Mouse (Mus musculus) adrenal gland, adult 8-10 months (tissue): Measurements from ENCODE around the gene Haus5. TPM values are rescaled to one million over a fixed set of nuclear protein-coding genes. Genes with fewer than 3 reads are reported as not detected.
A peak's percentile ranks its signal among the peaks of the same experiment; 100 is the strongest.

Source experiments
- DNase-seq: peaks from one replicate; pipeline ENCODE4 v3.0.0; 2022
- total RNA-seq, 4 experiments: library from RNA; stranded (reverse); gene quantifications; 2 replicates each; pipeline ENCODE4 v1.2.4; 2022

The Haus5 gene
- total RNA-seq, 4 experiments from 2014 or later, result 7.7 to 17.6 (median 12.1) TPM

DNA sequence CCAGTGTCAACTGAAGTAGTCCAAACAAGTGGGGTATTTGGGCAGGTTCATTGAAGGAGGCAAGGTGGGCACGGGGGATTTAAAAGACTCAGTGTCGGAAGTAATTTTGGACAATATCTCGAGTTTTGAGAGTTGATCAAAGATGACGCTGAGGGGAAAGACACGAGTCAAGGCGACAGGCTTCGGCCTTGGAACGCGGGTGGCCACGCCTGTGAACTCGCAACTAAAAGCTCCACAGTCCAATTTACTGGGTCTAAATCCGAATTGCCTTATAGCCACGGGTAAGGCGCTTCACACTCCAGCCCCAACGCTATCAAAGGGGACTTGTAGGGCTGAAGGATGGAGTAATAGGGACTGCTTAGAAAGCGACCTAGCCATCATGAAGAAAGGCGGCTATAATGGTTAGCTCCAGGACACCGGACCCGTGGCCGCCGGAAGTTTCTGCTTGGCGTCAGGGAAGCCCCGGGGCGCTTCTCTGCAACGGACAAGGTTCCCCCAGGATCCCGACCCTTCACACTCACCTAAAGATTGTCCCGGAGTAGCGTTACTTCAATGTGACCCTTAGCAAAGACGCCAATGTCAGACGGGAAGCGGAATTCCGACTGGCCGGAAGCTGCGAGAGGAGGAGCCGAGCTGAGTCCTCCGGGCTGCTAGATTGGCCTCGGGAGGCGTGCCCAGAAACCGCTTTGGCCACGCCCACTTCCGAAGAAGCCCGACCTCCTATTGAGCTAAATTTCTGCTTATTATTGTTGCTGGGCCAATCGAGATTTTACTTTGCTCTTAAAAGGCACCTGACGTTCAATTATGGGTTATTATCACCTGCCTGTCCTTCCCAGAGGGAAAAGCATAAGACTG, 39.0 kb downstream of the Haus5 start, which contains the start of gene Cox6b1:
TSS of gene Cox6b1 (minus strand) at position 622 of the 855 bp plus-strand sequence.
- DNase-seq, result peak; percentile 83

DNA sequence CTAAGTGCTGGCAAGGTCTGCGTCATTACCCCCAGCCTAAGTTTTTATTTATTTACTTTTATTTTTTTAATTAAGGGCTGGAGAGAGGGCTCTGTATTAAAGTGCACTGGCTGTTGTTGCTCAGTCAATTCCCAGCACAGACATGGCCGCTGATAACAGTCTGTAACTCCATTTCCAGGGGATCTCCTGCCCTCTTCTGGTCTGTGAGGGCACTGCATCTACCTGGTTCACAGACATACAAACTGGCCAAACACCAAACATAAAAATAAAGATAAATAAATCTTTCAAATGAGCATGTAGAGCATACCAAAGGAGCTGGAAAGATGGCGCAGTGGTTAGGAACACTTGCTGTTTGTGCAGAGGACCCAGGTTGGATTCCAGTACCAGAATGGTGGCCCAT, 45.6 kb downstream of the Haus5 start:
- no peak for DNase-seq

DNA sequence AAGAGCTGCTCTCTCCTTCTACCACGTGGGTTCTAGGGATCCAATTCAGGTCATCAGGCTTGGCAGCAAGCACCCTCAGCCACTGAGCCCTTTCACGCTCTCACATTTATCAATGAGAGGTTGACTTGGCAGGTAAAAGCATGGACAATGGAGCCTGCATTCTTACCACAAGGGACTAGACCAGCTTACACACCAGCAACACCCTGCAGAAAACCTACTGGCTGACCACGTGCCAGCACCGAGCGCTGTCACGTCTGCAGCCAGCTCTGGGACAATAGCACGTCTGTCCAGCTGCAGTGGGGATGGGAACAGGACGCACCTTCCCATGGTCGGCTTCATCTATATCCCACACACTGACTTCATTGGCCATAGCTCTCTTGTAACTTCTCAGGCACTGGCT, 46.1 kb downstream of the Haus5 start:
- DNase-seq, result no peak

DNA sequence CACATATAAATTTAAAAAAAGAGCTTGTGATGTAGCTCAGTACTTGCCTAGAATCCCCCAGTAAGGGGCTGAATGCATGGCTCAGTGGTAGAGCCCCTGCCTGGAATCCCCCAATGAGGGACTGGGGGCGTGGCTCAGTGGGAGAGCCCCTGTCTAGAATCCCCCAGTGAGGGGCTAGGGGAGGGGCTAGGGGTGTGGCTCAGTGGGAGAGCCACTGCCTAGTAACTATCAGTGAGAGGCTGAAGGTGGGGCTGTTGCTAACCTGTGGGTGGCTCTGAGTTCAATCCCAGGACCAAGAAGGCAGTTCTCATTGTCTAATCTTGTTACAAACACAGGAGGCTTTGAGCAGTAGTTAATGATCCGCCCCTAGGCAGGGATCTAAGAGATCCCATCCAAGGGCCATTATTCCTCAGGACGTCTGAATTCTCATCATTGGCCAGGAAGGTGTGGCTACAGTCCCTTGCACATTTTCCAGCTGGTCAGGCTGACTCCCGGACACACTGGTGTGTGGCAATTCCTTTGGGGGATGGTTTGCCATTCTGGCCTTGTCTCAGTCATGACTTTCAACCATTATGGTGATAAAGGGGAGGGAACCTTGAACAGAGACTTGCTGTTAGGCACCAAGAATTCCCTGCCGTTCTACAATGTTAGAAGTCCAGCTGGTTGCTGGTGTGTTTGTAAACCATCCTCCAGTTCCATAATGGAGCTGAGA, 49.6 kb downstream of the Haus5 start:
- peak; percentile 68 for DNase-seq

DNA sequence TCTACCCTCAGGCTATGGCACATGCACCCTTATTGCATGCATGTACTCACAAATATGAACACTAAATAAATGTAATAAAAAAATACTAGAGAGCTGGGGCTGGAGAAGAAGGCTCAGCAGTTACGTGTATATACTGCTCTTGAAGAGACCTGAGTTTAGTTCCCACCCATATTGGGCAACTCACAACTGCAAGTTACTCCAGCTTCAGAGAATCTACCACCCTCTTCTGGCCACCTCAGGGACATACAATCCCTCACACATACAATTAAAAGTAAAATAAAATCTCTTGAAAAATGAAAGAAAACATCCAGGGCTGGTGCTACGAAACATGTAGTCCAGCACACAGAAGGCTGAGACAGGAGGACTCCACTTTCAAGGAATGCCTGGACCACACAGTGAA, 50.3 kb downstream of the Haus5 start:
- DNase-seq, result no peak

DNA sequence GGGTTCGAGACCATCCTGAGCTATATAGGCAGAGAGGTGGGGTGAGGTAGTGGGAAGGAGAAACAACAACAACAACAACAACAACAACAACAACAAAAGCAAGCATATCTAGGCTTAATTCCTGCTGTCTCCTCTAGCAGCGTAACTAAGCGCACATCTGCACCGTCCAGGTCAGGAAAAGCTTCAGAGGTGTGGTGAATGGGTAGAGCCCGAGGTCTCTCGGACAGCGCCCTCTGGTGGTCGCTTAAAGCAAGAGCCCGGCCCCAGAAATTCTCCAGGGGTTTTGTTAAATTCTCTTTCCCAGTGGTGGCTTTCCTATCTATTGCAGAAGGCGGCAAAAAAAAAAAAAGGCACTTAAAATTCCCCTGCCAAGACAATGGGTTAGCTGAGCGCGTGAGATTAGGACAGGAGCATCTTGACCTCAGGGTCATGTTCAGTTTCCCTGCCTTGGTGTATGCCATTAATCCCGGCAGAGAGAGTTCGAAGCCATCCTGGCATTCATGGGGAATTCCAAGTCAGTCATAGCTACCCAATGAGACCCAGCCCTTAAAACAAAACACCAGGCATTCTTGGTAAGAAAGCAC, 51.2 kb downstream of the Haus5 start:
- DNase-seq, result no peak

DNA sequence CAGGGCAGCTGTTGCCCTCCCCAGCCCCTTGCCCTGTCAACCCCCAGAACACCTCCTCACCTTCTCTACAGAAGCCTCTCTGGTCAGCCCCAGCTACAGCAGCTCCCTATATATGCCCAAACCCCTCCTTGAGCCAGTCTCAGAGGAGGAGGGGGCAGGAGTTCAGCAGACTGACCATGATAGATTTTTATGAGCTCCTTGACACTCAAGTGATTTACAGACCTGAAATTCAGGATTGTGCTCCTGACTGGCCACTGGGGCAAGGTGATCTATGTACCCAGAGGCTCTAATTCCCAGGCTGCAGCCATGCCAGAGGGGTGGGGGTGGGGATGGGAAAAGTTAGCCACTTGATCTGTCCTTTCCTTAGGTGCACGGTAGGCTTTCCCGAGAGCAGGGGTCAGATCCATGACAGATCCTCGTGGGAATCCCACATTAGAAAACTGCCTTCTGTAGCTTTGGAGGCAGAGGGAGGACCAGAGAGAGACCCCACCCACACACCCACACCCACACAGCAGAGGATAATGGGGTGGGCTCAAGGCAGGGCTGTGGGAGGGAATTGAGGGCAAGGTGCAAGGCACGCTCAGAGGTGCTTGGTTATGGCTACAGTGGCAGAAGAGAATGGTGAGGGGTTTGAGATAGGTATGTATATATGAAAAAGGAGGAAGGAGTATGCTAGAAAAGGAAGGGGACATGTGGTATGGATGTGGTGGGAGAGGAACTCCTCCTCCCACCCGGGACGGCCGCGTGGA, 52.0 kb downstream of the Haus5 start, which contains the start of gene Upk1a:
TSS of gene Upk1a (minus strand) at position 194 of the 749 bp plus-strand sequence.
- DNase-seq, result no peak

DNA sequence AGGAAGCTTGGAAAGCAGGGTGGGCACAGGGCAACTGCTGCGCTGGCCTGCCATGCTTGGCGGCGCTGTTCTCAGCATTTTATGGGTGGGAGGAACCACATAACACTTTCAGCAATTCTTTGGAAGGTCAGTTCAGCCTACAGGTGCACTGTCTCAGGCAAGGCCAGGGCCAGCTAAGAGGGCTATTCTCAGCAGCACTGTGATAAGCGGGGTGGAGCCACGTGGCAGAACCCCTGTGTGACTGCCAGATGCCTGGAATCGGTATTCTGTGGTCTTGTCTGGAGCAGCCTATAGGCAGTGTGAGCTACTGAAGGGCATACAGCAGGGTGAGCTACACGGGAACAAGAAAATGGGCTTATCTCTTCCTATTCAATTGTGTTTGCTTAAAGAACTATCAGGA, 54.8 kb downstream of the Haus5 start:
- no peak for DNase-seq

DNA sequence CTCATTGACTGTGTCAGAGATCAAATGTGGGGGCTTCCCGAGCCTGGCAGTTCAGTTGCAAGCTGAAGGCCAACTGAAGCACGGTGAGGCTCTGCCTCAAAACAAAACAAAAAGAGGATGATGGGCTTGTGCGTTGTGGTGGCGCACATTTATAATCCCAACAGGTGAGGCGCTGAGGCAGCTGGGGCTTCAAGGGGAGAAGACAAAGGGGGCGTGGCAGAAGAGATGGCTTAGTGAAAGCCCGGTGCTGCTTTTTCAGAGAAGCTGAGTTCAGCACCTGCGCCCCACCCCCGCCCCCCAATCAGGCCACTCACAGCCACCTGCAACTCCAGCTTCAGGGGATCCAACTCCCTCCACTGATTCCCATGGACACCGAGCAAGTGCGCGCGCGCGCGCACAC, 56.3 kb downstream of the Haus5 start:
- DNase-seq, result no peak

DNA sequence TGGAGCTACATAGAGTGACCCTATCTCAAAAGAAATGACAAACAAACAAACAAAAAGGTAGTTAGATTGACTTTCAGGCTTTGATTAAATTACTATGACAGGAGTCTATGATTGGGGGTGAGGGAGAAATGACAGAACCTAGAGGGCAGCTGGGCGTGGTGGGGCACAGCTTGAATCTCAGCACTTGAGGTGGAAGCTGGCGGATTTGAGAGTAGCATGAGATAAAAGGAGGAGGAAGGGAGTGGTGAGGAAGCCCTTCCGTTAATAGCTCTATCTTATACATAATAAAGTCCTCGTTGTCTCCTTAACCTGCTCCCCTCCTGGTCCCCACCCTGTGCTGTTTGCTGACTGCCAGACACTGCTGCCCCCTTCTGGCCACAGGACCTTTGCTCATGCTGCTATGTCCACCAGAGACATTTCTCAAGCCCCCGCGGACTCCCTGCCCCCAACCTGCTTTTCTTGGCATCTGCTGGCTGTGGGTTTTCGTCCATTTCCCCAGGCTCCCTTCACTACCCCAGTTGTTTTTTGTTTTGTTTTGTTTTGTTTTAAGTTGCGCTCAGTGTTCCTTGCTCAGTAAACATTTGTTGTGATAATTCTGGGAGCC, 57.0 kb downstream of the Haus5 start:
- DNase-seq, result no peak

DNA sequence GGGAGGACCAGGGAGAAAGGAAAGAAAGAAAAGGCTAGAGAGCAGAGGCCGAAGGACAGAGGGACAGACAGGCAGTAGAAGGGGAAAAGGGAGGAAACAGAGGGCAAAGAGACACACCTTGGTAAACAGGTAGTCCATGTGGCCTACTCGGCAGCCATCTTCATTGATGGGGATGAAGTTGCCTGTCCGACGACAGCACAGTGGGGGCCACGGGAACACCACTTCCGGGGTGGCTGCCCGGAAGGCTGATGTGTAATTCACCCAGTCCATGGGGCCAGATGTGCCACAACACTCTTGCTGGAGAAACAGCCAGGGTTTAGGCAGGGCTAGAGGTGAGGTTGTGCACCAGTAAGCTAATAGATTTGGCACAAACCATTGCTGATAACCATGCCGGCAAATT, 59.9 kb downstream of the Haus5 start:
- no peak for DNase-seq

DNA sequence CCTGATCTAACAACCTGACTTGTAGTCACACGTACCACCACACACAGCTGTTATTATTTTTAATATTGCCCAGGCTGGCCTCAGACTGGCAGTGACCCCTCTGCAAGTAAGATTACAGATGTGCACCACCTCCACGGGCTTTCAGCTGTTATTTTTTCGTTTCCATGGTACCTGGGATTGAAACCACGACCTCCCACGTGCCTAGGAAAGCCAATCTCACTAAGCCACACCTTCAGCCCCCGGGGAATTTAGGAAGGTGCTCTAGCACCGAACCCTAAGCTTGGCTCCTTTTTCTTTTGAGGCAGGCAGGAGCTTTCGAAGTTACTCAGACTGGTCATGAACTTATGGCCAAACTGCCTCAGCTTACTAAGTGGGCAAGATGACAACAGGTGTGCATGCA, 60.4 kb downstream of the Haus5 start:
- DNase-seq, result no peak

Other genes starting within 250 kb of the Haus5 start
- gene Hcst, start 245.1 kb downstream of the Haus5 start, total RNA-seq, result 1 to 10 TPM in 3 of 4 experiments, under 1 TPM in 1; 0.98 to 2.3 (median 1.4) TPM
- gene Nfkbid, start 243.3 kb downstream of the Haus5 start, total RNA-seq, result 1 to 10 TPM in 3 of 4 experiments, under 1 TPM in 1; 0.73 to 2.4 (median 1.7) TPM
- gene Aplp1, start 219.5 kb downstream of the Haus5 start, total RNA-seq, result 10 to 100 TPM; 45.2 to 59.3 (median 46.7) TPM
- gene Kirrel2, start 207.3 kb downstream of the Haus5 start, total RNA-seq, result not detected
- gene Nphs1, start 206.7 kb downstream of the Haus5 start, total RNA-seq, result not detected
- under 1 TPM in 1 of 4 experiments, not detected in 3; 0.56 TPM for gene Prodh2, start 171.4 kb downstream of the Haus5 start, total RNA-seq
- 1 to 10 TPM; 2.2 to 9.4 (median 6.4) TPM for gene Arhgap33, start 129.9 kb downstream of the Haus5 start, total RNA-seq
- gene Hspb6, start 112.8 kb downstream of the Haus5 start, total RNA-seq, result 10 to 100 TPM; 23.5 to 56.3 (median 32.4) TPM
- gene Proser3, start 112.7 kb downstream of the Haus5 start, total RNA-seq, result 10 to 100 TPM in 2 of 4 experiments, 1 to 10 TPM in 2; 9.1 to 13.4 (median 10.0) TPM
- gene Lin37, start 105.2 kb downstream of the Haus5 start, total RNA-seq, result 10 to 100 TPM; 56.1 to 65.5 (median 61.7) TPM
- gene U2af1l4, start 101.7 kb downstream of the Haus5 start, total RNA-seq, result 10 to 100 TPM; 70.4 to 83.6 (median 73.1) TPM
- 10 to 100 TPM in 1 of 4 experiments, 1 to 10 TPM in 3; 2.9 to 11.3 (median 7.4) TPM for gene Gm49396, start 101.7 kb downstream of the Haus5 start, total RNA-seq
- 100 to 1,000 TPM; 146 to 179 (median 164) TPM for gene Psenen, start 101.4 kb downstream of the Haus5 start, total RNA-seq
- gene Igflr1, start 99.6 kb downstream of the Haus5 start, total RNA-seq, result 1 to 10 TPM; 2.1 to 7.9 (median 3.6) TPM
- gene Kmt2b, start 76.3 kb downstream of the Haus5 start, total RNA-seq, result 10 to 100 TPM; 36.8 to 65.3 (median 57.0) TPM
- gene Zbtb32, start 66.1 kb downstream of the Haus5 start, total RNA-seq, result 1 to 10 TPM in 1 of 4 experiments, under 1 TPM in 1, not detected in 2; 0.73 to 1.8 TPM
- under 1 TPM in 3 of 4 experiments, not detected in 1; 0.27 to 0.34 (median 0.31) TPM for gene Upk1a, start 52.1 kb downstream of the Haus5 start, total RNA-seq
- gene Cox6b1, start 38.8 kb downstream of the Haus5 start, total RNA-seq, result 1,000 to 10,000 TPM in 2 of 4 experiments, 100 to 1,000 TPM in 2; 538 to 1,102 (median 895) TPM
- gene Etv2, start 29.1 kb downstream of the Haus5 start, total RNA-seq, result not detected
- gene Rbm42, start 14.7 kb downstream of the Haus5 start, total RNA-seq, result 10 to 100 TPM; 76.5 to 93.6 (median 85.1) TPM
- under 1 TPM in 1 of 4 experiments, not detected in 3; 0.75 TPM for gene Pmis2, start 6.6 kb upstream of the Haus5 start, total RNA-seq
- 10 to 100 TPM in 1 of 4 experiments, 1 to 10 TPM in 3; 2.5 to 12.3 (median 5.8) TPM for gene 2200002J24Rik, start 33.9 kb upstream of the Haus5 start, total RNA-seq
- gene Atp4a, start 47.2 kb upstream of the Haus5 start, total RNA-seq, result 10 to 100 TPM in 2 of 4 experiments, 1 to 10 TPM in 2; 2.9 to 15.5 (median 9.4) TPM
- 100 to 1,000 TPM; 179 to 210 (median 202) TPM for gene Tmem147, start 64.5 kb upstream of the Haus5 start, total RNA-seq
- gene Gapdhs, start 78.7 kb upstream of the Haus5 start, total RNA-seq, result not detected
- gene Sbsn, start 86.5 kb upstream of the Haus5 start, total RNA-seq, result 100 to 1,000 TPM; 213 to 399 (median 309) TPM
- 1 to 10 TPM; 2.7 to 4.6 (median 4.2) TPM for gene Dmkn, start 98.8 kb upstream of the Haus5 start, total RNA-seq
- gene Krtdap, start 122.9 kb upstream of the Haus5 start, total RNA-seq, result not detected
- gene Ffar2, start 158.8 kb upstream of the Haus5 start, total RNA-seq, result 1 to 10 TPM; 1.6 to 9.0 (median 2.6) TPM
- 1 to 10 TPM in 1 of 4 experiments, under 1 TPM in 3; 0.35 to 1.9 (median 0.75) TPM for gene Ffar3, start 191.2 kb upstream of the Haus5 start, total RNA-seq
- not detected for gene Ffar1, start 196.6 kb upstream of the Haus5 start, total RNA-seq
- 1 to 10 TPM; 1.1 to 2.3 (median 1.5) TPM for gene Cd22, start 215.3 kb upstream of the Haus5 start, total RNA-seq
- gene Mag, start 249.9 kb upstream of the Haus5 start, total RNA-seq, result 1 to 10 TPM in 1 of 4 experiments, under 1 TPM in 3; 0.32 to 1.3 (median 0.42) TPM